In the genomic region with DNA sequence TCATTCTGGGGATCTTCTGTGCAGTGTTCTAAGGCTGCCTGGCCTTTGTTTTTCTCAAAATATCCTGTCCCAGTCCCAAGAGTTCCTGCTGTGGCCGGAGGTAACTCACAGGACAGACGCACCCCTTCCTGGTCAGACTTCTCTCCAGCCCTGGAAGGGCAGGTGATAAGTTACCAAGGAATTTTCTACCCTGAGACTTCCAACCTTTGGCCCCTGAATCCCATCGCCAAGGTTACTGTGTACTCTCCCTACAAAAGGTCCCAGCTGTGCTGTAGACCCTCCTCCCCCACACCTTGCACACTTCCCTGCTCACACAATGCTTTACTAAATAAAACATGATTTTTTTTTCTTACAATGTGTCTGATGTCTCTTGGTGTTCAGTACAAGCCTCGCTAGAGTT, we compare ENCODE assay signal across 18 mouse cellular contexts. TPM values are rescaled to one million over a fixed set of nuclear protein-coding genes. Genes with fewer than 3 reads are reported as not detected.
A peak's percentile ranks its signal among the peaks of the same experiment; 100 is the strongest.
DNase-seq lines count a peak whose midpoint lies in the region; ATAC-seq and TF ChIP-seq lines count a peak whose summit lies in the region.
"Had no signal": no experiment of that assay in that cellular context is flagged by ENCODE, and none has a peak within 500 bp of the region (broad histone marks: within the 10 kb centered on the region; RNA-seq: fewer than 3 reads in every experiment).

No protein-coding gene starts in this region.

- TF ChIP-seq EP300 in stomach, postnatal 0 days (optimal IDR thresholded peaks at IDR 0.05): no peak

- H3K4me3 ChIP-seq in embryonic facial prominence, embryonic 12.5 days: peak overlapping the region; percentile 24; the same call in 1 of the 2 replicates
- H3K4me3 ChIP-seq in kidney, embryonic 14.5 days (ENCODE audit: low read length): peak overlapping the region; percentile 31
- no peak overlapping the region for H3K4me3 ChIP-seq in stomach, postnatal 0 days (ENCODE audit: low read depth, low read length)
- H3K4me3 ChIP-seq: liver, embryonic 13.5 days; neural tube, embryonic 13.5 days had no signal

- H3K4me1 ChIP-seq in embryonic facial prominence, embryonic 12.5 days: peaks cover 14% of the 10 kb centered on the region
- H3K4me1 ChIP-seq in kidney, embryonic 14.5 days (ENCODE audit: control insufficient read depth, insufficient read depth, low read length): peaks cover 30% of the 10 kb centered on the region; the same call in 1 of the 2 replicates
- H3K4me1 ChIP-seq in stomach, postnatal 0 days (replicated peaks; ENCODE audit: control insufficient read depth, insufficient read depth): peaks cover 5% of the 10 kb centered on the region; the same call in 1 of the 2 replicates

- intact Hi-C loops in gastrocnemius, postnatal 14 days (cut with DNase I; ENCODE audit: low total_unique reads): no loop called here

- no peak overlapping the region for H3K9ac ChIP-seq in embryonic facial prominence, embryonic 12.5 days
- H3K9ac ChIP-seq in kidney, embryonic 14.5 days (ENCODE audit: low read depth, low read length): 0 out of 2 replicates have a peak overlapping the region, but pooled peaks have one; percentile 18
- H3K9ac ChIP-seq in stomach, postnatal 0 days (ENCODE audit: low read length): no peak overlapping the region
- H3K9ac ChIP-seq: liver, embryonic 13.5 days; neural tube, embryonic 13.5 days had no signal

- no peak for ATAC-seq in embryonic facial prominence, embryonic 12.5 days (ENCODE audit: insufficient number of reproducible peaks, insufficient read depth, low FRiP score, low TSS enrichment)
- no peak for ATAC-seq in kidney, embryonic 14.5 days (ENCODE audit: low FRiP score, low TSS enrichment)
- ATAC-seq in stomach, postnatal 0 days (ENCODE audit: low FRiP score, low TSS enrichment): 0 out of 2 replicates have a peak, but pooled peaks have one; percentile 12
- ATAC-seq: activated CD4-positive, CD25-positive, alpha-beta regulatory T cell, adult 4 months had no signal

- H3K36me3 ChIP-seq in embryonic facial prominence, embryonic 12.5 days: no peaks in the 10 kb centered on the region
- no peaks in the 10 kb centered on the region for H3K36me3 ChIP-seq in kidney, embryonic 14.5 days (ENCODE audit: control insufficient read depth, insufficient read depth, low read length)
- no peaks in the 10 kb centered on the region for H3K36me3 ChIP-seq in stomach, postnatal 0 days (ENCODE audit: control insufficient read depth, insufficient read depth, low read length)
- H3K36me3 ChIP-seq: liver, embryonic 13.5 days; neural tube, embryonic 13.5 days had no signal

- H3K9me3 ChIP-seq in embryonic facial prominence, embryonic 12.5 days: no peaks in the 10 kb centered on the region
- H3K9me3 ChIP-seq in kidney, embryonic 14.5 days (ENCODE audit: control insufficient read depth, low read length): no peaks in the 10 kb centered on the region
- no peaks in the 10 kb centered on the region for H3K9me3 ChIP-seq in stomach, postnatal 0 days (ENCODE audit: control insufficient read depth, low read length)
- H3K9me3 ChIP-seq: liver, embryonic 13.5 days; neural tube, embryonic 13.5 days had no signal

- peaks cover 64% of the 10 kb centered on the region for H3K27me3 ChIP-seq in embryonic facial prominence, embryonic 12.5 days
- peaks cover 27% of the 10 kb centered on the region for H3K27me3 ChIP-seq in kidney, embryonic 14.5 days (ENCODE audit: control insufficient read depth, insufficient read depth, low read length)
- 0 out of 2 replicates have a peak, but pooled peaks cover 2% of the 10 kb centered on the region for H3K27me3 ChIP-seq in stomach, postnatal 0 days (ENCODE audit: control insufficient read depth, insufficient read depth, low read length)

- no peak for TF ChIP-seq CTCF in stomach, postnatal 0 days (IDR thresholded peaks at IDR 0.05; ENCODE audit: low read depth)

- H3K27ac ChIP-seq in embryonic facial prominence, embryonic 12.5 days: no peak overlapping the region
- no peak overlapping the region for H3K27ac ChIP-seq in kidney, embryonic 14.5 days (ENCODE audit: low read depth, low read length)
- no peak overlapping the region for H3K27ac ChIP-seq in stomach, postnatal 0 days (replicated peaks)
- H3K27ac ChIP-seq: liver, embryonic 13.5 days; neural tube, embryonic 13.5 days had no signal

- H3K4me2 ChIP-seq in embryonic facial prominence, embryonic 12.5 days (replicated peaks): peak overlapping the region; percentile 29
- peak overlapping the region; percentile 56 for H3K4me2 ChIP-seq in kidney, embryonic 14.5 days (replicated peaks; ENCODE audit: low read depth, low read length)
- H3K4me2 ChIP-seq in stomach, postnatal 0 days (replicated peaks; ENCODE audit: low read depth): no peak overlapping the region
- H3K4me2 ChIP-seq: liver, embryonic 13.5 days; neural tube, embryonic 13.5 days had no signal

- peak; percentile 50 for DNase-seq in kidney, adult 11 months
- DNase-seq in kidney, postnatal 4 days: no peak
- no peak for DNase-seq in stomach, postnatal 0 days (ENCODE audit: low spot score)
- no peak for DNase-seq in thymus, postnatal 10 days (ENCODE audit: low spot score in 2 of 2)
- no peak for DNase-seq in gastrocnemius, postnatal 14 days
- DNase-seq: cerebellum, postnatal 10 days; gastrocnemius, postnatal 36 days; liver, embryonic 13.5 days; thymus, postnatal 36 days had no signal

- 51% methylated on average over 4 of the region's 4 CpGs for WGBS in embryonic facial prominence, embryonic 12.5 days
- WGBS in kidney, embryonic 14.5 days: 23% methylated on average over 4 of the region's 4 CpGs
- WGBS in stomach, postnatal 0 days: 36% methylated on average over 4 of the region's 4 CpGs

RNA-seq across cellular contexts. Expression of a gene that starts 1.7 kb away (rescaled TPM):
- polyA plus RNA-seq in embryonic facial prominence, embryonic 12.5 days (2016; fragmentation: Nextera tagmentation; extraction: Ambion mirVana): 12.6 and 13.5 TPM in 2 replicates
- polyA plus RNA-seq in kidney, embryonic 14.5 days (2014; fragmentation: Nextera tagmentation; extraction: Ambion mirVana): 63.7 and 65.5 TPM in 2 replicates
- polyA plus RNA-seq in stomach, postnatal 0 days (2015; fragmentation: Nextera tagmentation; extraction: Ambion mirVana): 0.79 and 0.92 TPM in 2 replicates
- under 1 TPM; 0.23 to 0.51 TPM for total RNA-seq in gastrocnemius, postnatal 14 days (2021)
- total RNA-seq: gastrocnemius, postnatal 36 days; hematopoietic stem cell, adult 5-6 weeks; layer of hippocampus, postnatal 25 days; monocyte, adult 5-6 weeks had no signal
- polyA plus RNA-seq: activated CD4-positive, CD25-positive, alpha-beta regulatory T cell, adult 4 months; liver, embryonic 13.5 days had no signal

RNA-seq across cellular contexts. Expression of a gene that starts 3.0 kb away (rescaled TPM):
- 49.2 and 52.4 TPM in 2 replicates for polyA plus RNA-seq in embryonic facial prominence, embryonic 12.5 days (2016; fragmentation: Nextera tagmentation; extraction: Ambion mirVana)
- polyA plus RNA-seq in kidney, embryonic 14.5 days (2014; fragmentation: Nextera tagmentation; extraction: Ambion mirVana): 153 and 181 TPM in 2 replicates
- 3.0 and 3.2 TPM in 2 replicates for polyA plus RNA-seq in stomach, postnatal 0 days (2015; fragmentation: Nextera tagmentation; extraction: Ambion mirVana)
- not detected for total RNA-seq in gastrocnemius, postnatal 14 days (2021)
- total RNA-seq: gastrocnemius, postnatal 36 days; hematopoietic stem cell, adult 5-6 weeks; layer of hippocampus, postnatal 25 days; left cerebral cortex, postnatal 36 days; monocyte, adult 5-6 weeks had no signal
- polyA plus RNA-seq: activated CD4-positive, CD25-positive, alpha-beta regulatory T cell, adult 4 months; large intestine, adult 2 months had no signal

RNA-seq across cellular contexts. Expression of a gene that starts 4.8 kb away (rescaled TPM):
- polyA plus RNA-seq in embryonic facial prominence, embryonic 12.5 days (2016; fragmentation: Nextera tagmentation; extraction: Ambion mirVana): 8.6 and 9.2 TPM in 2 replicates
- polyA plus RNA-seq in kidney, embryonic 14.5 days (2014; fragmentation: Nextera tagmentation; extraction: Ambion mirVana): 14.5 and 16.4 TPM in 2 replicates
- polyA plus RNA-seq in stomach, postnatal 0 days (2015; fragmentation: Nextera tagmentation; extraction: Ambion mirVana): 33.5 and 33.7 TPM in 2 replicates
- total RNA-seq in gastrocnemius, postnatal 14 days (2021): 10 to 100 TPM; 18.7 to 57.3 TPM

RNA-seq across cellular contexts. Expression of a gene that starts 8.4 kb away (rescaled TPM):
- 49.6 and 51.7 TPM in 2 replicates for polyA plus RNA-seq in embryonic facial prominence, embryonic 12.5 days (2016; fragmentation: Nextera tagmentation; extraction: Ambion mirVana)
- polyA plus RNA-seq in kidney, embryonic 14.5 days (2014; fragmentation: Nextera tagmentation; extraction: Ambion mirVana): 53.0 and 62.9 TPM in 2 replicates
- polyA plus RNA-seq in stomach, postnatal 0 days (2015; fragmentation: Nextera tagmentation; extraction: Ambion mirVana): 17.7 and 18.1 TPM in 2 replicates
- 10 to 100 TPM; 15.8 to 19.1 TPM for total RNA-seq in gastrocnemius, postnatal 14 days (2021)

RNA-seq across cellular contexts. Expression of a gene that starts 8.7 kb away (rescaled TPM):
- 60.3 and 61.2 TPM in 2 replicates for polyA plus RNA-seq in embryonic facial prominence, embryonic 12.5 days (2016; fragmentation: Nextera tagmentation; extraction: Ambion mirVana)
- 61.9 and 83.8 TPM in 2 replicates for polyA plus RNA-seq in kidney, embryonic 14.5 days (2014; fragmentation: Nextera tagmentation; extraction: Ambion mirVana)
- polyA plus RNA-seq in stomach, postnatal 0 days (2015; fragmentation: Nextera tagmentation; extraction: Ambion mirVana): 183 and 186 TPM in 2 replicates
- 100 to 1,000 TPM; 223 to 235 TPM for total RNA-seq in gastrocnemius, postnatal 14 days (2021)

Comparison
In these comparisons a context has a peak if more than half of its experiments do, and no peak if none do; other contexts are left out.
1. RNA of a gene that starts 3.0 kb away (polyA plus RNA-seq): 153 to 181 TPM in kidney, embryonic 14.5 days and 49.2 to 52.4 TPM in embryonic facial prominence, embryonic 12.5 days; 3.0 to 3.2 TPM in stomach, postnatal 0 days; every median in the first group is over 10 times any median in the second.